Mouse (Mus musculus) G1E (cell line): Measurements from ENCODE around the gene Slc8a3. TPM values are rescaled to one million over a fixed set of nuclear protein-coding genes. Genes with fewer than 3 reads are reported as not detected.

ENCODE experiments used
- ATAC-seq: 2 replicates; pipeline ENCODE4 v1.8.0; 2016; ENCODE audit warnings: mild to moderate bottlenecking; ENCODE audit not compliant: insufficient number of reproducible peaks, poor library complexity, low FRiP score, severe bottlenecking; ENCODE audit errors: extremely low read depth
- DNase-seq: peaks from one replicate; pipeline ENCODE4 v3.0.0; 2012; ENCODE audit warnings: low spot score
- H3K27me3 ChIP-seq: 2 replicates; pipeline ENCODE4 v1.6.1; 2012; ENCODE audit warnings: mild to moderate bottlenecking, low read length, inconsistent platforms; ENCODE audit not compliant: insufficient read depth
- H3K36me3 ChIP-seq: replicated peaks from 2 replicates; pipeline ENCODE3; 2012; ENCODE audit warnings: mild to moderate bottlenecking, inconsistent platforms
- H3K4me1 ChIP-seq: 2 replicates; pipeline ENCODE4 v1.6.1; 2012; ENCODE audit warnings: low read depth, low read length, inconsistent platforms, mixed read lengths; ENCODE audit not compliant: insufficient read depth
- H3K4me3 ChIP-seq: 2 replicates; pipeline ENCODE4 v1.5.1; 2012; ENCODE audit warnings: low read depth, mild to moderate bottlenecking, inconsistent platforms, low read length, moderate library complexity, mixed read lengths
- H3K9me3 ChIP-seq: replicated peaks from 2 replicates; pipeline ENCODE4 v1.6.1; 2012; ENCODE audit warnings: inconsistent platforms
- CTCF ChIP-seq: IDR thresholded peaks from 2 replicates; pipeline ENCODE4 v1.5.1; 2012; ENCODE audit warnings: low read depth, low read length, inconsistent platforms, mixed read lengths
- GATA1 ChIP-seq: IDR thresholded peaks from 2 replicates; pipeline ENCODE4 v1.6.1; 2012; ENCODE audit warnings: borderline replicate concordance, low read length, inconsistent platforms, mixed read lengths
- GATA2 ChIP-seq: IDR thresholded peaks from 2 replicates; pipeline ENCODE4 v1.6.1; 2012; ENCODE audit warnings: low read depth, low read length, inconsistent platforms, borderline replicate concordance
- POLR2AphosphoS5 ChIP-seq: IDR thresholded peaks from 2 replicates; pipeline ENCODE4 v1.6.1; 2012; ENCODE audit warnings: low read depth, low read length, inconsistent platforms; ENCODE audit not compliant: insufficient replicate concordance
- TAL1 ChIP-seq: conservative IDR thresholded peaks from 2 replicates; pipeline ENCODE4 v1.6.1; 2012; ENCODE audit warnings: low read depth, low read length, inconsistent platforms, mixed read lengths
- polyA plus RNA-seq: library from polyadenylated mRNA; stranded (reverse); fragments of >175 nt; gene quantifications from 2 replicates; pipeline ENCODE4 v1.2.3, GENCODE M21; 2012
- total RNA-seq, 2 experiments: library from RNA; stranded (forward) in 1 of 2; stranded (reverse) in 1 of 2; fragments of 200-1000 nt in 1 of 2; fragments of >200 nt in 1 of 2; fragmentation: Nextera tagmentation in 1 of 2; gene quantifications; 2 replicates each; pipeline ENCODE4 v1.2.3; 2014 to 2017

Slc8a3 gene
- total and polyA plus RNA-seq, 3 experiments: 0.16 TPM; not detected in 2

DNA sequence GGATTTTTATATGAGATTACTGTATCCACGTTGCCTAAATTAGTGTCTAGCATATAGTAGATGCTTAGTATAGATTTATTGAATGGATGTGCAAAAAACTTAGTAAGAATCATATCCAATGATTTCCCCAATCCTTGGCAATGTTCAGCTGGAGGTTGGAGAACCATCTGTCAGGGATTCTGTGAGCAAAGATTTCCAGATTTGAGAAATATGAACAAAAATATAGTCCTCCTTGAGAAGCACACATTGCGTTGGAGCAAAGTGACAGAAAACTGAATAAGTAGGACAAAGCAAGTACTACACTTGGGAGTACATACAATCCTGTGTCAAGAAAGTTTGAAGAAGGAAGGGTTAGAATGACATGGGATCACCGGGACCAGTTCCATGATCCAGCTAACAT, 8.9 kb downstream of the Slc8a3 start:
- no peaks in the 10 kb centered on the region for H3K36me3 ChIP-seq
- H3K4me3 ChIP-seq: no peak overlapping the region
- no peak for TF ChIP-seq TAL1
- TF ChIP-seq GATA2: no peak
- TF ChIP-seq CTCF: no peak
- no peak for TF ChIP-seq POLR2AphosphoS5
- TF ChIP-seq GATA1: no peak
- H3K4me1 ChIP-seq: no peaks in the 10 kb centered on the region
- no peaks in the 10 kb centered on the region for H3K9me3 ChIP-seq
- DNase-seq: no peak
- no peak for ATAC-seq
- peaks cover 15% of the 10 kb centered on the region for H3K27me3 ChIP-seq

DNA sequence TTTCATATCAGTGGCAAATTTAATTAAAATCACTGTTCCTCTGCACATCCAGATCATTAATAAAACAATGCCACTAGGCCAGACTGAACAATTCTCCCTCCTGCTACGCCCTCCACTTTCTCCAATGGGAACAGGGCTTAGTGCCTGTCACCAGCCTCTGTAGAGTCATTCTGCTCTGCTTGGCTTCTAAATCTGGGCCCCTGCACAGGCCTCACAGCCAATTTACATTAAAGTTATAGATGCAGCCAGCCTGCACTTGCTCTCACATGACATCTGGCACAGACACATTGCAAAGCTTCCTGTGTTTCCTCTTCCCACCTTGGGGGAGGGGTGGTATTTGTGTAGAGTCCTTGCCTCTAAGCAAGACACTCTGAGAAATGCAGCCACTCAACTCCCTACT, 12.0 kb downstream of the Slc8a3 start:
- DNase-seq (no peak), ATAC-seq (no peak)
- Histone ChIP-seq H3K4me1 (no peaks in the 10 kb centered on the region), H3K9me3 (no peaks in the 10 kb centered on the region), H3K36me3 (no peaks in the 10 kb centered on the region), H3K27me3 (peaks cover 15% of the 10 kb centered on the region), H3K4me3 (no peak overlapping the region)
- TF ChIP-seq POLR2AphosphoS5 (no peak), GATA2 (no peak), GATA1 (no peak), TAL1 (no peak), CTCF (no peak)

DNA sequence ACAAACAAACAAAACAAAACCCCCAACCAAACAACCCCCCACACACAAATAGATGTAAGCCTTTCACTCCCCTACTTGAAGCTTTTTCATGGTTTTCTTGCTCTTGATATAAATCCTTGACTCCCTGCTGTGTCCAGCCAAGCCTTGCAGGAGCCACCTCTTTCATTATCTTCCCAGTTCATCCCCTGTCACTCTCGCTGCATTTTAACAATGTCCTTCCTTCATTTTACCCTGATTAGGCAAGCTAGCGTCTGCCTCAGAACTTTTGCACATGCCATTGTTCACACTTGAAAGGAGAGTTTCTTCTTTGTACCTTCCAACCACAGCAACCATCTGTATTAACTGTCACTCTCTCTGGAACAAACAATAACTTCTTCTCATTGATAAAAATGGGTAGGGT, 15.2 kb downstream of the Slc8a3 start:
- ATAC-seq (no peak), DNase-seq (no peak)
- Histone ChIP-seq H3K4me1 (no peaks in the 10 kb centered on the region), H3K4me3 (no peak overlapping the region), H3K27me3 (peaks cover 15% of the 10 kb centered on the region), H3K36me3 (no peaks in the 10 kb centered on the region), H3K9me3 (no peaks in the 10 kb centered on the region)
- TF ChIP-seq GATA2: no peak
- TF ChIP-seq TAL1: no peak
- no peak for TF ChIP-seq GATA1
- no peak for TF ChIP-seq CTCF

- ATAC-seq: no peak
- Histone ChIP-seq H3K4me1 (no peaks in the 10 kb centered on the region), H3K36me3 (no peaks in the 10 kb centered on the region), H3K27me3 (peaks cover 12% of the 10 kb centered on the region), H3K9me3 (no peaks in the 10 kb centered on the region), H3K4me3 (no peak overlapping the region)
- no peak for DNase-seq
- TF ChIP-seq CTCF (no peak), POLR2AphosphoS5 (no peak), GATA2 (no peak), GATA1 (no peak), TAL1 (no peak)
Measured at GRCm38 (mm10) chr12:81315953-81316352, 17.0 kb downstream of the Slc8a3 start.

DNA sequence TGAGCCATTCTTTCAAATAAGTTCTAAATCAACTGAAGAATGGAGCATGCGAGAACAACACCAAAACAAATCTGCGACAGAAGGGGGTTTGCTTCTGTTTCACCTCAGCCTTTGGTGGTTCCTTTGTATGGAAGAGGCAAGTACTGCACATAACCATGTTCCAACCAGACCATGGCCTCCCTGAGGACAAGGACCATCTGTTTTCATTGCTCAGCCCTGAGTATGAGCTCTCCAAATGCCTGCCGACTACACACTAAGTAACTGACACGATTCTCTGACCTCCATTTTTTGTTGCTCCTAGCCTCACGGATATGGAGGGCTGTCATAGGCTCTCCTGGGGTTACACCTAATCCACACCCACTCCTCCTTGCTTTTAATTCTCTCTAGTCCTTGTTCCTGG, 29.4 kb downstream of the Slc8a3 start:
- Histone ChIP-seq H3K27me3 (peaks cover 8% of the 10 kb centered on the region; the same call in 1 of the 2 replicates), H3K36me3 (no peaks in the 10 kb centered on the region), H3K4me3 (no peak overlapping the region), H3K4me1 (no peaks in the 10 kb centered on the region), H3K9me3 (no peaks in the 10 kb centered on the region)
- ATAC-seq (no peak), DNase-seq (no peak)
- TF ChIP-seq GATA2: no peak
- TF ChIP-seq GATA1: no peak
- no peak for TF ChIP-seq CTCF
- TF ChIP-seq POLR2AphosphoS5: no peak
- no peak for TF ChIP-seq TAL1

GRCm38 (mm10) chr12:81294613-81295012, 38.4 kb downstream of the Slc8a3 start:
- Histone ChIP-seq H3K4me3 (no peak overlapping the region), H3K27me3 (peaks cover 7% of the 10 kb centered on the region; the same call in 1 of the 2 replicates), H3K36me3 (no peaks in the 10 kb centered on the region), H3K4me1 (no peaks in the 10 kb centered on the region), H3K9me3 (no peaks in the 10 kb centered on the region; the same call in 1 of the 2 replicates)
- TF ChIP-seq GATA1 (no peak), TAL1 (no peak), CTCF (no peak), POLR2AphosphoS5 (no peak), GATA2 (no peak)
- no peak for DNase-seq
- no peak for ATAC-seq

- H3K9me3 ChIP-seq: no peaks in the 10 kb centered on the region
- no peaks in the 10 kb centered on the region for H3K4me1 ChIP-seq
- H3K27me3 ChIP-seq: peaks cover 8% of the 10 kb centered on the region
- DNase-seq (no peak), ATAC-seq (no peak)
- no peaks in the 10 kb centered on the region for H3K36me3 ChIP-seq
- no peak overlapping the region for H3K4me3 ChIP-seq
- no peak for TF ChIP-seq TAL1
- no peak for TF ChIP-seq POLR2AphosphoS5
- no peak for TF ChIP-seq GATA2
Measured at GRCm38 (mm10) chr12:81278031-81278430, 54.9 kb downstream of the Slc8a3 start.
